Mouse (Mus musculus) heart, postnatal 0 days (tissue): ENCODE measurements at regions not wholly inside any gene's neighbourhood (a gene's known extent, or its start where the extent isn't known, plus 50 kb on each side); places are given as distances from the start of the nearest gene placed in this dataset.

ENCODE experiments used
- CTCF ChIP-seq: IDR thresholded peaks from 2 replicates; pipeline ENCODE4 v1.5.1; 2016; ENCODE audit warnings: antibody characterized with exemption, control low read depth, low read depth
- EP300 ChIP-seq: IDR thresholded peaks from 2 replicates; pipeline ENCODE4 v1.6.1; 2016; ENCODE audit warnings: antibody characterized with exemption, low read depth

- TF ChIP-seq CTCF (no peak), EP300 (no peak)
Measured at GRCm38 (mm10) chr1:176331344-176331743, 56.2 kb upstream of the Pld5 start.
